Mouse (Mus musculus) heart, adult 2 months (tissue): ENCODE measurements around the gene Glp1r. TPM values are rescaled to one million over a fixed set of nuclear protein-coding genes. Genes with fewer than 3 reads are reported as not detected.

ENCODE experiments used
- DNase-seq, 2 experiments: peaks; one replicate each; pipeline ENCODE4 v3.0.0; 2021
- H3K27ac ChIP-seq: fragments of 200-600 bp; 2 replicates; pipeline ENCODE4 v1.8.1; 2022
- H3K27me3 ChIP-seq: fragments of 200-500 bp; 2 replicates; pipeline ENCODE4 v1.6.1; 2012; ENCODE audit warnings: mild to moderate bottlenecking, low read length, inconsistent platforms, mixed read lengths; ENCODE audit not compliant: control insufficient read depth, insufficient read depth
- H3K36me3 ChIP-seq: fragments of 200-500 bp; 2 replicates; pipeline ENCODE4 v1.6.1; 2012; ENCODE audit warnings: low read length, inconsistent platforms; ENCODE audit not compliant: control insufficient read depth, insufficient read depth
- H3K4me1 ChIP-seq: fragments of 200-500 bp; 2 replicates; pipeline ENCODE4 v1.6.1; 2011; ENCODE audit warnings: low read length; ENCODE audit not compliant: control insufficient read depth, insufficient read depth
- H3K4me3 ChIP-seq: fragments of 200-600 bp; 2 replicates; pipeline ENCODE4 v1.8.1; 2022
- H3K79me2 ChIP-seq: fragments of 200-500 bp; replicated peaks from 2 replicates; pipeline ENCODE4 v1.6.1; 2012; ENCODE audit warnings: mild to moderate bottlenecking, inconsistent platforms, low read length, moderate library complexity, mixed read lengths; ENCODE audit not compliant: control insufficient read depth, insufficient read depth
- H3K9ac ChIP-seq: fragments of 200-500 bp; 2 replicates; pipeline ENCODE4 v1.6.1; 2012; ENCODE audit warnings: low read depth, mild to moderate bottlenecking, control low read depth, inconsistent platforms, low read length, mixed read lengths
- CTCF ChIP-seq: fragments of 200-600 bp; IDR thresholded peaks from 2 replicates; pipeline ENCODE4 v1.8.1; 2022; ENCODE audit warnings: antibody characterized with exemption, mild to moderate bottlenecking, moderate library complexity
- EP300 ChIP-seq: fragments of 200-500 bp; IDR thresholded peaks from 2 replicates; pipeline ENCODE4 v1.6.1; 2011; ENCODE audit warnings: low read depth, low read length, control low read depth; ENCODE audit not compliant: insufficient read depth
- POLR2A ChIP-seq: fragments of 200-500 bp; IDR thresholded peaks from 2 replicates; pipeline ENCODE4 v1.6.1; 2011; ENCODE audit warnings: mild to moderate bottlenecking, low read depth, low read length, control low read depth; ENCODE audit not compliant: insufficient read depth
- WGBS: fragments of 180-500 bp; shearing (Covaris S2); methylation state at CpG from one replicate; pipeline ENCODE4 v1.1.7; 2018; 5-methylcytosine and 5-hydroxymethylcytosine counted together
- intact Hi-C: fragments of 180-260 bp; cut with DNase I; formaldehyde crosslinking; loops from one replicate; pipeline ENCODE4 v1.15.1; 2025
- polyA plus RNA-seq: library from polyadenylated mRNA; depleted of rRNA; stranded (reverse); fragments of >200 nt; gene quantifications from 2 replicates; pipeline ENCODE4 v1.2.3, GENCODE M21; 2012
- total RNA-seq, 2 experiments: library from RNA; stranded (reverse); gene quantifications; 2 replicates each; pipeline ENCODE4 v1.2.3; 2021

The Glp1r gene
- total and polyA plus RNA-seq, 3 experiments: 0.16 to 0.64 (median 0.25) TPM

DNA sequence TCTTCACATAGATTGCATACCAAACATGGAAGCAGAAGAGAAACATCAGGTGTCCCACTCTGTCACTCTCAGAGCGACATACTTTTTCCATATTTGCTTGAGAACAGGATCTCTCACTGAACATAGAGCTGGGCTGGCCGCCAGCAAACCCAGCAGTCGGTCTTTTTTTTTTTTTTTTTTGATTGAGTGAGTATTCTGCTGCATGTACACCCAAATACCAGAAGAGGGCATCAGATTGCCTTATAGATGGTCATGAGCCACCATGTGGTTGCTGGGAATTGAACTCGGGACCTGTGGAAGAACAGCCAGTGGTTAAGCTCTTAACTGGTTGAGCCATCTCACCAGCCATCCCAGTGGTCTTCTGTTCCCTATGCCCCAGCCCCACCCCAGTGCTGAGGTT is 21.9 kb downstream of the Glp1r start:
- Histone ChIP-seq H3K79me2 (no peaks in the 10 kb centered on the region), H3K36me3 (no peaks in the 10 kb centered on the region), H3K27me3 (no peaks in the 10 kb centered on the region), H3K4me1 (no peaks in the 10 kb centered on the region), H3K27ac (no peak overlapping the region), H3K9ac (no peak overlapping the region), H3K4me3 (no peak overlapping the region)
- WGBS: 40% methylated on average over 4 of the region's 4 CpGs
- DNase-seq: no peak
- intact Hi-C loops: no loop called here
- no peak for TF ChIP-seq EP300
- no peak for TF ChIP-seq POLR2A
- no peak for TF ChIP-seq CTCF

DNA sequence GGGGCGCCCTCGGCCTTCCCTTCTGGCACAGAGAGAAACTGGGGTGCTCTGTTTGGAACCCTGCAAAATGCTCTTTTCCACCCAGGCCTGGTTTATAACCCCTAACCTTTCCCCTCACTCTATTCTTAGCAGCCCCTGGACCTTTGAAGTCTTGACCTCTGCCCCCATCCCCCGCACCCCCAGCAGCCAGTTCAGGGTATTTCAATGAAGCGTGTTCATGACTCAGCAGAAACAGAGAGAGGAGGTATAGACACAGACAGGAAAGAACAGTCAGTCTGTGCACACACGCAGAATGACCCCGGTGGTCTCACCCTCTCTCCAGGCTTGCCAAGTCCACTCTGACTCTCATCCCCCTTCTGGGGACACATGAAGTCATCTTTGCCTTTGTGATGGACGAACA is 29.2 kb downstream of the Glp1r start:
- H3K36me3 ChIP-seq: no peaks in the 10 kb centered on the region
- no peak for DNase-seq
- H3K4me3 ChIP-seq: no peak overlapping the region
- TF ChIP-seq CTCF (no peak), EP300 (no peak), POLR2A (no peak)
- no peaks in the 10 kb centered on the region for H3K27me3 ChIP-seq
- intact Hi-C loops: no loop called here
- no peaks in the 10 kb centered on the region for H3K4me1 ChIP-seq
- no peak overlapping the region for H3K9ac ChIP-seq
- WGBS: 83% methylated on average over 7 of the region's 7 CpGs
- no peaks in the 10 kb centered on the region for H3K79me2 ChIP-seq
- no peak overlapping the region for H3K27ac ChIP-seq

DNA sequence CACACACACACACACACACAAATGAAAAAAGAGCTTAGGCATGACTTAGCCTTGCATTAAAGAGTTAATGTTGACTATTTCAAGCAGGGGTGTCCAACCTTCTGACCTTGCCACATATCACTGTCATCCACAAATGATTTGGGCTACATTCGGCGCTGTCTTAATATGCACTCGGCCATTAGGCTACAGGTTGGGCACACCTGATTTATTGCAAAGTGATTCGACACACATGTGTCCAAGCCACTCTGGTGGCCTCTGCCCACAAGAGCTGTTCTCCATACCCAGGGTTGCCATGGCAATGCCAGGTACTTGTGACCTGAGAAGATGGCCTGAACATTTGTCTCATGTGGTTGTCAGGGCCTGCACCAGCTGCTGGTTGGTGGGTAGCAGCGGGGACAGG is 31.2 kb downstream of the Glp1r start:
- H3K79me2 ChIP-seq: no peaks in the 10 kb centered on the region
- H3K27me3 ChIP-seq: no peaks in the 10 kb centered on the region
- H3K9ac ChIP-seq: no peak overlapping the region
- no peak overlapping the region for H3K4me3 ChIP-seq
- no peaks in the 10 kb centered on the region for H3K36me3 ChIP-seq
- WGBS: 83% methylated on average over 5 of the region's 5 CpGs
- no peak overlapping the region for H3K27ac ChIP-seq
- no peak for DNase-seq
- H3K4me1 ChIP-seq: no peaks in the 10 kb centered on the region
- intact Hi-C loops: no loop called here
- TF ChIP-seq EP300: no peak
- no peak for TF ChIP-seq POLR2A
- no peak for TF ChIP-seq CTCF

DNA sequence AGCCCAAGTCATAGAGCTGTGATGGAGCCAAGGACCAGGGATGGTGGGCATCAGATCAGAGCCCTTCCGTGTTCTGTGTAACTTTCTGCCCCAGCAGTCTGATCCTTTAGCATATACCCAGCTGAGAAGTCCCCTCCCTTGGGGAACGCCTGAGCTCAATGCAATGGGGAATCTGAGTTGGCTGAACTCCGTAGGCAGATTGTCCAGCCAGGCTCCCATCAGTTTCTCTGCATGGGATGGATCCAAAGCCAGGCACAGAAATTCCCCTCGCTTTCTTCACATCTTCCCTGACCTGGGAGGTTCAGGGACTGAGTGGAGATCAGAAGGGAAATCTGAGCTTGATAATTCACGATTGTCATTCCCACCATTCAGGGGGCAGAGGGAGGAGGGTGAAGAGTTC is 33.7 kb downstream of the Glp1r start:
- Histone ChIP-seq H3K27me3 (no peaks in the 10 kb centered on the region), H3K4me1 (no peaks in the 10 kb centered on the region), H3K79me2 (no peaks in the 10 kb centered on the region), H3K9ac (no peak overlapping the region), H3K4me3 (no peak overlapping the region), H3K36me3 (no peaks in the 10 kb centered on the region), H3K27ac (no peak overlapping the region)
- WGBS: 63% methylated on average over 5 of the region's 5 CpGs
- DNase-seq: no peak
- intact Hi-C loops: no loop called here
- TF ChIP-seq EP300: no peak
- no peak for TF ChIP-seq CTCF
- no peak for TF ChIP-seq POLR2A

DNA sequence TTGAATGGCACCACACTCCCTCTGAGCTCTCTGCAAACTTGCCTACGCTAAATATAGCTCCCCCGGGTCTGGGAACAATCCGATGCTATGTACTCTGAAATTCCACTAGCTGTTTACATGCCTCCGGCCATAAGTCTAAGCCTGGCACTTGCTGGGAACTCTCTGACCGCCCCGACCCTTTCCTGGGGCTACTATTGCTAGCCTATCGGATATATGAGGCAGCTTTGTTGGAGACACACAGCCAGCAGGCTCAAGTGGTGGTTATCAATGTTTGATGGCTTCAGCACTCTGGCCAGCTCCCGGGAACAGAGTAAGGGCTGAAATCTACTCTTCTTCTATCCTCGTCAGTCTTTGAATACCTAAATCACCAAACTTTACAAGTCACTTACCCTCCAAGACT is 36.9 kb downstream of the Glp1r start:
- no peaks in the 10 kb centered on the region for H3K36me3 ChIP-seq
- no peaks in the 10 kb centered on the region for H3K4me1 ChIP-seq
- no peak for TF ChIP-seq EP300
- no peak for TF ChIP-seq CTCF
- no peak for TF ChIP-seq POLR2A
- H3K4me3 ChIP-seq: no peak overlapping the region
- no peak overlapping the region for H3K27ac ChIP-seq
- 43% methylated on average over 9 of the region's 9 CpGs for WGBS
- no peak overlapping the region for H3K9ac ChIP-seq
- intact Hi-C loops: no loop called here
- no peaks in the 10 kb centered on the region for H3K27me3 ChIP-seq
- DNase-seq: no peak
- no peaks in the 10 kb centered on the region for H3K79me2 ChIP-seq

DNA sequence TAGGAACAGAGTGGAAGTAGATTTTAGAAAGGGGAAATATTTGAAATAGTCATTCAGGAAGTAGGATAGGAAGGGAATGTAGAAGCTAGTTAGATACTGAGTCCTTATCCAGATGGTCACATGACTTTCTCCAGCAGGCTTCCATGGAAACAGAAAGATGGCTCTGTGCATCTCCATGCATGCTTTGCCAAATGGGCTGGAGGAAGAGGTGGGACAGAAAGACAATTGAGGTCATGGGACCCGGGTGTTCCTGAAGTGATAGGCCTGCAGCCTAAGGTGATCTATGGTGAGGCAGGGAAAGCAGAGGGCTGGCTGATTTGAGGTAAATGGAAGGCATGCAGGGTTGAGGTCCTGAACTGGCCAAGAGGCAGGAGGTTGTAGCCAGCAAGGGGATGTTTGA is 46.8 kb downstream of the Glp1r start:
- TF ChIP-seq CTCF (no peak), EP300 (no peak), POLR2A (no peak)
- no peaks in the 10 kb centered on the region for H3K36me3 ChIP-seq
- no peak for DNase-seq
- no peaks in the 10 kb centered on the region for H3K79me2 ChIP-seq
- H3K9ac ChIP-seq: no peak overlapping the region
- no peaks in the 10 kb centered on the region for H3K27me3 ChIP-seq
- H3K4me3 ChIP-seq: no peak overlapping the region
- H3K27ac ChIP-seq: no peak overlapping the region
- 24% methylated on average over 1 of the region's 1 CpGs for WGBS
- intact Hi-C loops: no loop called here
- no peaks in the 10 kb centered on the region for H3K4me1 ChIP-seq

DNA sequence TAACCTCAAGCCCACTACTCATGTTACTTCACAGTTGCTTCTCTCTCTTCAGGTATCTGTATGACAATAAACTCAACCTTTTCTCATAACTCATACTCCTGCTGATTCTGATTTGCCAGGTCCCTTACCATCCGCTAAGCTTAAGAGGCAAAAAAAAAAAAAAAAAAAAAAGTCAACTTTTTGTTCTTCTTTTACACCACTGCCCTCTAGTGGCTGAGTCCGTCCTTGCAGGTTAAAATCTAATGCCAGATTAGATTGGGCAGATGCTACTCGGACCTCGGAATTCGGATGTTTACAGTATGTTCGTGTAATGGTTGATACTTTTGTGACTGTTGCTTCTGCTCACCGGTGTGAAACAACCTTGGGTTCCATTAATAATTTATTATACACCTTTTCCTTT is 49.2 kb downstream of the Glp1r start:
- peak; percentile 18 to 56 for DNase-seq
- TF ChIP-seq POLR2A: no peak
- peak; percentile 86 for TF ChIP-seq CTCF
- no peak for TF ChIP-seq EP300
- under 1% methylated on average over 7 of the region's 7 CpGs for WGBS

More for the DNA sequence above, 49.2 kb downstream of the Glp1r start:
- intact Hi-C loops: loop anchor here (1.0 to 2.0 kb wide), 3 partner anchors 106 to 204 kb away; no protein-coding TSS in a partner anchor
- Histone ChIP-seq H3K4me1 (no peaks in the 10 kb centered on the region), H3K27ac (no peak overlapping the region), H3K9ac (no peak overlapping the region), H3K4me3 (no peak overlapping the region), H3K79me2 (no peaks in the 10 kb centered on the region), H3K27me3 (no peaks in the 10 kb centered on the region), H3K36me3 (no peaks in the 10 kb centered on the region)
